Mouse (Mus musculus) C2C12 (cell line): ENCODE measurements at regions not wholly inside any gene's neighbourhood (a gene's known extent, or its start where the extent isn't known, plus 50 kb on each side); places are given as distances from the start of the nearest gene placed in this dataset.

Experiments used
- CTCF ChIP-seq: IDR thresholded peaks from one replicate; pipeline ENCODE4 v1.5.1; 2011; ENCODE audit not compliant: control insufficient read depth, insufficient read depth, insufficient read length
- FOSL1 ChIP-seq: IDR thresholded peaks from one replicate; pipeline ENCODE4 v1.8.0; 2011; ENCODE audit warnings: mild to moderate bottlenecking, low read length; ENCODE audit not compliant: poor library complexity, insufficient read depth, severe bottlenecking
- MYOD1 ChIP-seq: IDR thresholded peaks from one replicate; pipeline ENCODE4 v1.6.1; 2011; ENCODE audit warnings: low read depth; ENCODE audit not compliant: control insufficient read depth, insufficient read length
- MYOG ChIP-seq: IDR thresholded peaks from one replicate; pipeline ENCODE4 v1.6.1; 2011; ENCODE audit not compliant: control insufficient read depth, insufficient read length; ENCODE audit errors: extremely low read depth

DNA sequence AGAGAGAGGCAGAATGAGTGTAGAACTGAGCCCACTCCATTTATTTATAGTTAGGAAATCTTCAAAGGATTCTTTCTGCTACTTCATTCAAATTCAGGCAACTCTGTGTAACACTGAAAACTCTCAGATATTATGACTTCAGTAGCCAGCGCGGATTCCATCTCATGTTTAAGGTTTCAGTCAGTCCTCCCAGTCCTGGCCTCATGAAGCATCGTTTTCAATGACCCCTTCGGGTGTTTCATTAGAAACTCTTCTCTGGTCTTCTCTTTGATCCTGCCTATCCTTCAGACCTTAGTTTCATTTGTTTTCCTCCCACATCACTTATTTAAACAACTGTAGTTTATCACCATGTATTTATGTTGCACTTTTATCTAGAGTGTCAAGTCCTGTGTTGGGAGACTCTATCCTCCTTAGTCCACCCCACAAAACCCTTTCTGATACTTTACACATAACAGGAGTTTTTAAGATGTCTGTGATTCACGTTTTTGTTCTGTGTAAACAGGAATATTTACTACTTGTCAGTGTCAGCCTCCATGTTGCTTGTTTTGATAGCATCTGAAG is 447.7 kb upstream of the Jag1 start:
- no peak for TF ChIP-seq MYOD1
- no peak for TF ChIP-seq CTCF
- TF ChIP-seq MYOG = no peak
- TF ChIP-seq FOSL1 = no peak
